ENCODE assay signal across 26 mouse cellular contexts in the genomic region with DNA sequence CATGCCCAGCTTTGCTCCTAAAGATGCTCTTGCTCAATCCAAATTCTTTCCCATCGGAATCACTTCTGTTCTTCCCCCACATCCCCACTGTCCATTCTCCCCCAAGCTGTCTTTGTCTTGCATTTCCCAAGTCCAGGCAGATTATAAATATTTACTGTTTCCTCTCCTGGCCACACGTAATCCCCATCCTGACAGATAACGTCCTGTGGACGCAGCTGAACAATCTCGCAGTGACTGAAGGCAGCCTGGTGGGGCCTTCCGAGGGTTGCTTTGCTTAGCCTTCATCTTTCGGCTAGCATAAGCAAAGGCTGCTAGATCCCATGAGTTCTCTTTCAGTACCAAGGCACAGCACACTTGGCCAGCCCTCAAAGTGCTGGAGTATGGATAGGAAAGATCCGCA. TPM values are rescaled to one million over a fixed set of nuclear protein-coding genes. Genes with fewer than 3 reads are reported as not detected.
DNase-seq lines count a peak whose midpoint lies in the region; ATAC-seq and TF ChIP-seq lines count a peak whose summit lies in the region.
"Had no signal": no experiment of that assay in that cellular context is flagged by ENCODE, and none has a peak within 500 bp of the region (broad histone marks: within the 10 kb centered on the region; RNA-seq: fewer than 3 reads in every experiment).

No protein-coding gene starts in this region.

- no peak overlapping the region for H3K4me3 ChIP-seq in liver, postnatal 0 days (ENCODE audit: low read depth, low read length)
- H3K4me3 ChIP-seq in lung, postnatal 0 days (ENCODE audit: low read depth, low read length), result no peak overlapping the region
- H3K4me3 ChIP-seq in stomach, embryonic 15.5 days (replicated peaks), result no peak overlapping the region
- H3K4me3 ChIP-seq: embryonic facial prominence, embryonic 10.5 days; embryonic facial prominence, embryonic 13.5 days; erythroblast, embryonic 14.5 days; forebrain, embryonic 12.5 days; forebrain, embryonic 15.5 days; heart, embryonic 13.5 days; hindbrain, embryonic 12.5 days; hindbrain, embryonic 15.5 days had no signal

- intact Hi-C loops in left cerebral cortex, postnatal 4 days (cut with DNase I), result no loop called here

- peaks cover 33% of the 10 kb centered on the region for H3K4me1 ChIP-seq in liver, postnatal 0 days (ENCODE audit: insufficient read depth)
- no peaks in the 10 kb centered on the region for H3K4me1 ChIP-seq in lung, postnatal 0 days (ENCODE audit: insufficient read depth, low read depth, low read length)
- no peaks in the 10 kb centered on the region for H3K4me1 ChIP-seq in stomach, embryonic 15.5 days
- H3K4me1 ChIP-seq: embryonic facial prominence, embryonic 10.5 days; embryonic facial prominence, embryonic 13.5 days; forebrain, embryonic 12.5 days; forebrain, embryonic 15.5 days; hindbrain, embryonic 12.5 days; hindbrain, embryonic 15.5 days had no signal

- no peaks in the 10 kb centered on the region for H3K9me3 ChIP-seq in liver, postnatal 0 days (ENCODE audit: low read length)
- H3K9me3 ChIP-seq in lung, postnatal 0 days (ENCODE audit: low read length), result no peaks in the 10 kb centered on the region
- H3K9me3 ChIP-seq in stomach, embryonic 15.5 days, result no peaks in the 10 kb centered on the region
- H3K9me3 ChIP-seq: embryonic facial prominence, embryonic 10.5 days; embryonic facial prominence, embryonic 13.5 days; forebrain, embryonic 12.5 days; forebrain, embryonic 15.5 days; heart, embryonic 13.5 days; hindbrain, embryonic 12.5 days; hindbrain, embryonic 15.5 days had no signal

- H3K9ac ChIP-seq in liver, postnatal 0 days (replicated peaks), result no peak overlapping the region
- no peak overlapping the region for H3K9ac ChIP-seq in lung, postnatal 0 days (replicated peaks; ENCODE audit: low read depth)
- no peak overlapping the region for H3K9ac ChIP-seq in stomach, embryonic 15.5 days
- H3K9ac ChIP-seq: embryonic facial prominence, embryonic 13.5 days; forebrain, embryonic 12.5 days; forebrain, embryonic 15.5 days; heart, embryonic 13.5 days; hindbrain, embryonic 12.5 days; hindbrain, embryonic 15.5 days had no signal

- TF ChIP-seq EP300 in liver, postnatal 0 days (IDR thresholded peaks at IDR 0.05; ENCODE audit: low read depth), result no peak
- TF ChIP-seq EP300 in lung, postnatal 0 days (IDR thresholded peaks at IDR 0.05), result peak; percentile 19; the same call in 1 of the 2 replicates

- peaks cover 8% of the 10 kb centered on the region; the same call in 1 of the 2 replicates for H3K36me3 ChIP-seq in liver, postnatal 0 days (replicated peaks; ENCODE audit: insufficient read depth, low read length)
- H3K36me3 ChIP-seq in lung, postnatal 0 days (ENCODE audit: insufficient read depth, low read length), result 0 out of 2 replicates have a peak, but pooled peaks cover 7% of the 10 kb centered on the region
- H3K36me3 ChIP-seq in stomach, embryonic 15.5 days, result peaks cover 13% of the 10 kb centered on the region; the same call in 1 of the 2 replicates
- H3K36me3 ChIP-seq: forebrain, embryonic 15.5 days had no signal

- no peak for TF ChIP-seq CTCF in liver, postnatal 0 days (IDR thresholded peaks at IDR 0.05; ENCODE audit: low read depth)
- no peak for TF ChIP-seq CTCF in lung, postnatal 0 days (IDR thresholded peaks at IDR 0.05)

- DNase-seq in liver, postnatal 0 days, result no peak
- no peak for DNase-seq in liver
- DNase-seq in lung, postnatal 0 days (ENCODE audit: low spot score), result peak; percentile 75
- no peak for DNase-seq in lung, postnatal 4 days
- DNase-seq in left cerebral cortex, postnatal 4 days, result no peak
- DNase-seq: adrenal gland, adult 2 months; adrenal gland, postnatal 14 days; cerebellum, adult 11-12 months; cerebellum, adult 8-10 months; cerebellum, postnatal 10 days; cerebellum, postnatal 36 days; embryo, embryonic 11 days; gastrocnemius, postnatal 25 days; heart, adult 18-20 months; heart, postnatal 14 days; heart, postnatal 4 days had no signal

- H3K4me2 ChIP-seq in liver, postnatal 0 days (ENCODE audit: low read depth, low read length), result no peak overlapping the region
- H3K4me2 ChIP-seq in lung, postnatal 0 days (replicated peaks; ENCODE audit: low read depth, low read length), result no peak overlapping the region
- no peak overlapping the region for H3K4me2 ChIP-seq in stomach, embryonic 15.5 days
- H3K4me2 ChIP-seq: embryonic facial prominence, embryonic 13.5 days; forebrain, embryonic 12.5 days; forebrain, embryonic 15.5 days; heart, embryonic 13.5 days; hindbrain, embryonic 12.5 days; hindbrain, embryonic 15.5 days had no signal

- ATAC-seq in liver, postnatal 0 days, result no peak
- ATAC-seq in lung, postnatal 0 days, result peak; percentile 36
- ATAC-seq in stomach, embryonic 15.5 days (ENCODE audit: insufficient read depth, low FRiP score, low read depth), result no peak
- ATAC-seq: CD4-positive, CD25-positive, alpha-beta regulatory T cell, adult 4 months; forebrain, embryonic 15.5 days had no signal

- H3K27ac ChIP-seq in liver, postnatal 0 days (ENCODE audit: low read depth), result peak overlapping the region; percentile 55; the same call in 1 of the 2 replicates
- H3K27ac ChIP-seq in lung, postnatal 0 days (ENCODE audit: low read length), result no peak overlapping the region
- H3K27ac ChIP-seq in stomach, embryonic 15.5 days, result peak overlapping the region; percentile 26; the same call in 1 of the 2 replicates
- H3K27ac ChIP-seq: embryonic facial prominence, embryonic 10.5 days; embryonic facial prominence, embryonic 13.5 days; forebrain, embryonic 12.5 days; forebrain, embryonic 15.5 days; heart, embryonic 13.5 days; hindbrain, embryonic 12.5 days; hindbrain, embryonic 15.5 days had no signal

- WGBS in liver, postnatal 0 days (ENCODE audit: insufficient replicate concordance), result 37% methylated on average over 8 of the region's 8 CpGs
- WGBS in lung, postnatal 0 days, result 30% methylated on average over 8 of the region's 8 CpGs
- WGBS in stomach, embryonic 15.5 days, result 31% methylated on average over 8 of the region's 8 CpGs

- no peaks in the 10 kb centered on the region for H3K27me3 ChIP-seq in liver, postnatal 0 days (ENCODE audit: insufficient read depth, low read length)
- no peaks in the 10 kb centered on the region for H3K27me3 ChIP-seq in lung, postnatal 0 days (replicated peaks; ENCODE audit: insufficient read depth, low read length)
- H3K27me3 ChIP-seq in stomach, embryonic 15.5 days (replicated peaks), result no peaks in the 10 kb centered on the region
- H3K27me3 ChIP-seq: embryonic facial prominence, embryonic 13.5 days; forebrain, embryonic 12.5 days; forebrain, embryonic 15.5 days; heart, embryonic 13.5 days; hindbrain, embryonic 12.5 days; hindbrain, embryonic 15.5 days had no signal

RNA-seq across cellular contexts. Expression of gene Vegfa, which starts 20.0 kb away (rescaled TPM):
- 2.8 and 3.1 TPM in 2 replicates for polyA plus RNA-seq in liver, postnatal 0 days (2015; fragmentation: Nextera tagmentation; extraction: Ambion mirVana)
- 21.4 and 31.9 TPM in 2 replicates for polyA plus RNA-seq in lung, postnatal 0 days (2015; fragmentation: Nextera tagmentation; extraction: Ambion mirVana)
- polyA plus RNA-seq in stomach, embryonic 15.5 days (2015; fragmentation: Nextera tagmentation; extraction: Ambion mirVana), result 4.9 and 5.7 TPM in 2 replicates
- 10 to 100 TPM; 77.7 to 94.5 TPM for total RNA-seq in left cerebral cortex, postnatal 4 days (2021)
- polyA plus RNA-seq: CD4-positive, CD25-positive, alpha-beta regulatory T cell, adult 4 months had no signal
